Mouse (Mus musculus): Measurements from ENCODE around the gene Ptges2. TPM values are rescaled to one million over a fixed set of nuclear protein-coding genes. Genes with fewer than 3 reads are reported as not detected.

The Ptges2 gene
- total and polyA plus RNA-seq, 3 experiments = 6.8 to 13.8 (median 11.5) TPM

DNA sequence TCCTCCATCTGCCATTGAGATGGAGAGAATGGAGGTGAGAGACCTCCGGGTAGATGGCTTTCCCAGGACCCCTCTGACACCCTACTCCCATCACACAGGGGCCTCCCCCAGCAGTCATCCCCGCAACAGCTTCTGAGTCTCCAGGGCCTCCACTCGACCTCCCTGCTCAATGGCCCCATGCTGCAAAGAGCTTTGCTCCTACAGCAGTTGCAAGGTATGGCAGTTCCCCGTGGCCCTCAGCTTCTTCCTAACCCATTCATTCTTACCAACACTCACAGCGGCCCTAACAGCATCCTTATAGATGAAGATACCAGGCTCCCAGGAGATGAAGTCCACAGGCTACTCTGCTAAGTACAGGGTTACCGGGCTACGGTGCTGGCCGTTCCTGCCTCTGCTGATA, 31.6 kb upstream of the Ptges2 start:
- no peak for TF ChIP-seq GATA1 (IDR thresholded peaks at IDR 0.05; ENCODE audit: borderline replicate concordance, low read length)
- TF ChIP-seq POLR2AphosphoS5 (IDR thresholded peaks at IDR 0.05; ENCODE audit: insufficient replicate concordance, low read depth, low read length) = no peak
- TF ChIP-seq TAL1 (conservative IDR thresholded peaks at IDR 0.05; ENCODE audit: low read depth, low read length) = no peak
- no peak for TF ChIP-seq GATA2 (IDR thresholded peaks at IDR 0.05; ENCODE audit: borderline replicate concordance, low read depth, low read length)
- no peak for TF ChIP-seq CTCF (IDR thresholded peaks at IDR 0.05; ENCODE audit: low read depth, low read length)
- H3K9me3 ChIP-seq (replicated peaks) = no peaks in the 10 kb centered on the region
- ATAC-seq (ENCODE audit: extremely low read depth, insufficient number of reproducible peaks, low FRiP score, poor library complexity, severe bottlenecking) (no peak), DNase-seq (ENCODE audit: low spot score) (no peak)
- H3K4me1 ChIP-seq (ENCODE audit: insufficient read depth, low read depth, low read length) = peaks cover 38% of the 10 kb centered on the region
- H3K36me3 ChIP-seq (replicated peaks) = peaks cover 51% of the 10 kb centered on the region
- H3K27me3 ChIP-seq (ENCODE audit: insufficient read depth, low read length) = peaks cover 14% of the 10 kb centered on the region
- H3K4me3 ChIP-seq (ENCODE audit: low read depth, low read length) = peak overlapping the region; percentile 89; the same call in 1 of the 2 replicates

GRCm38 (mm10) chr2:32367315-32367714, 28.4 kb upstream of the Ptges2 start:
- no peaks in the 10 kb centered on the region for H3K9me3 ChIP-seq (replicated peaks)
- ATAC-seq (ENCODE audit: extremely low read depth, insufficient number of reproducible peaks, low FRiP score, poor library complexity, severe bottlenecking) (no peak), DNase-seq (ENCODE audit: low spot score) (no peak)
- TF ChIP-seq TAL1 (conservative IDR thresholded peaks at IDR 0.05; ENCODE audit: low read depth, low read length) (no peak), GATA2 (IDR thresholded peaks at IDR 0.05; ENCODE audit: borderline replicate concordance, low read depth, low read length) (no peak), POLR2AphosphoS5 (IDR thresholded peaks at IDR 0.05; ENCODE audit: insufficient replicate concordance, low read depth, low read length) (no peak), CTCF (IDR thresholded peaks at IDR 0.05; ENCODE audit: low read depth, low read length) (no peak), GATA1 (IDR thresholded peaks at IDR 0.05; ENCODE audit: borderline replicate concordance, low read length) (no peak)
- peaks cover 83% of the 10 kb centered on the region for H3K36me3 ChIP-seq (replicated peaks)
- no peaks in the 10 kb centered on the region for H3K27me3 ChIP-seq (ENCODE audit: insufficient read depth, low read length)
- H3K4me1 ChIP-seq (ENCODE audit: insufficient read depth, low read depth, low read length) = peaks cover 27% of the 10 kb centered on the region
- no peak overlapping the region for H3K4me3 ChIP-seq (ENCODE audit: low read depth, low read length)

DNA sequence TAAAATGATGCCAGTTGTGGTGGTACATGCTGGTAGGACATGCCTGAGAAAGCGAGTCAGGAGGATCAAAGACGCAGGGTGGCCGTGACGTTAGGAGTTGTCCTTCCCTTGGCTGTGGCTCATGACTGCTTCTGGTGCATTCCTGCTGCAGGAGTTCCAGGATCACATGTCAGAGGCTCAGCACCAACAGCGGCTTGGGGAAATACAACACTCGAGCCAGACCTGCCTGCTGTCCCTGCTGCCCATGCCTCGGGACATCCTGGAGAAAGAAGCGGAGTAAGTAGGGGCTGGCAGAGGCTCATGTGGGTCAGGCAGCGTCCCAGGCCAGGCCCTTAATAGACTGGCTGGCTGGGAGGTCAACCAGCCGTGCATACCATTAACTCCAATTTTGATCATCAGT, 21.5 kb upstream of the Ptges2 start:
- no peak for TF ChIP-seq POLR2AphosphoS5 (IDR thresholded peaks at IDR 0.05; ENCODE audit: insufficient replicate concordance, low read depth, low read length)
- TF ChIP-seq GATA2 (IDR thresholded peaks at IDR 0.05; ENCODE audit: borderline replicate concordance, low read depth, low read length) = no peak
- no peak for TF ChIP-seq TAL1 (conservative IDR thresholded peaks at IDR 0.05; ENCODE audit: low read depth, low read length)
- TF ChIP-seq GATA1 (IDR thresholded peaks at IDR 0.05; ENCODE audit: borderline replicate concordance, low read length) = no peak
- TF ChIP-seq CTCF (IDR thresholded peaks at IDR 0.05; ENCODE audit: low read depth, low read length) = no peak
- DNase-seq (ENCODE audit: low spot score) (no peak), ATAC-seq (ENCODE audit: extremely low read depth, insufficient number of reproducible peaks, low FRiP score, poor library complexity, severe bottlenecking) (no peak)
- no peak overlapping the region for H3K4me3 ChIP-seq (ENCODE audit: low read depth, low read length)
- H3K36me3 ChIP-seq (replicated peaks) = peaks cover 97% of the 10 kb centered on the region
- peaks cover 3% of the 10 kb centered on the region; the same call in 1 of the 2 replicates for H3K4me1 ChIP-seq (ENCODE audit: insufficient read depth, low read depth, low read length)
- no peaks in the 10 kb centered on the region for H3K9me3 ChIP-seq (replicated peaks)
- no peaks in the 10 kb centered on the region for H3K27me3 ChIP-seq (ENCODE audit: insufficient read depth, low read length)

DNA sequence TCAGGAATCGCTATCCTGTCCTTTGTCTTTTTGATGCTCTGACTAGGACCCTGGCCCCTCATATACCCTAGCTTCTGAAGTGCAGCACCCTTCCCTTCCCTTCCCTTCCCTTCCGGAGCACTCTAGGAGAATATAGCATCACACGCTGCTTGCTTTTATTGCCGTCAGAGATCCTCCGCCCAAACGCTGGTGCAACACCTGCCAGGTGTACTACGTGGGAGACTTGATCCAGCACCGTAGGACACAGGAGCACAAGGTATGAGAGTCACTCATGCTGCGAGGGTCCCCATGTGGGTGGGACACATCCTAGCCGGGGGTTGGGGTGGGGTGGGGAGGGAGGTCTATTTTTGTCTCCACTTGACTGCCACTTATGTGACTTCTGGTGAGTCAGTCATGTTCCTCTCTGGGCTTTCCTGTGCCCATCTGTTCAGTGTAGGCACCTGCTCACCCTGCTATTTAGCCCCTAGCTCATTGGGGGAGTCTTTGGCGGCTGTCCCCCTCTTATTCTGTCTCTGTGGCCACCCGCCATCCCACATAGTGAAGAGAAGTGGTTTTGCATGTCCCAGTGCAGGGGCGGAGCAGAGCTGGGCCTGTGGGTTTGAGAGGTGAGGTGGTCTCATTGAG, 20.3 kb upstream of the Ptges2 start:
- no peak for ATAC-seq (ENCODE audit: extremely low read depth, insufficient number of reproducible peaks, low FRiP score, poor library complexity, severe bottlenecking)
- Histone ChIP-seq H3K9me3 (replicated peaks) (no peaks in the 10 kb centered on the region), H3K27me3 (ENCODE audit: insufficient read depth, low read length) (no peaks in the 10 kb centered on the region), H3K4me1 (ENCODE audit: insufficient read depth, low read depth, low read length) (peaks cover 5% of the 10 kb centered on the region), H3K36me3 (replicated peaks) (peaks cover 97% of the 10 kb centered on the region), H3K4me3 (ENCODE audit: low read depth, low read length) (no peak overlapping the region)
- TF ChIP-seq GATA1 (IDR thresholded peaks at IDR 0.05; ENCODE audit: borderline replicate concordance, low read length) (no peak), TAL1 (conservative IDR thresholded peaks at IDR 0.05; ENCODE audit: low read depth, low read length) (no peak), CTCF (IDR thresholded peaks at IDR 0.05; ENCODE audit: low read depth, low read length) (no peak), POLR2AphosphoS5 (IDR thresholded peaks at IDR 0.05; ENCODE audit: insufficient replicate concordance, low read depth, low read length) (no peak), GATA2 (IDR thresholded peaks at IDR 0.05; ENCODE audit: borderline replicate concordance, low read depth, low read length) (no peak)
- DNase-seq (ENCODE audit: low spot score) = no peak

- no peaks in the 10 kb centered on the region for H3K9me3 ChIP-seq (replicated peaks)
- ATAC-seq (ENCODE audit: extremely low read depth, insufficient number of reproducible peaks, low FRiP score, poor library complexity, severe bottlenecking) (no peak), DNase-seq (ENCODE audit: low spot score) (no peak)
- no peak overlapping the region for H3K4me3 ChIP-seq (ENCODE audit: low read depth, low read length)
- H3K36me3 ChIP-seq (replicated peaks) = peaks cover 83% of the 10 kb centered on the region
- H3K27me3 ChIP-seq (ENCODE audit: insufficient read depth, low read length) = peaks cover under 1% of the 10 kb centered on the region; the same call in 1 of the 2 replicates
- TF ChIP-seq GATA2 (IDR thresholded peaks at IDR 0.05; ENCODE audit: borderline replicate concordance, low read depth, low read length) (no peak), GATA1 (IDR thresholded peaks at IDR 0.05; ENCODE audit: borderline replicate concordance, low read length) (no peak), CTCF (IDR thresholded peaks at IDR 0.05; ENCODE audit: low read depth, low read length) (no peak), TAL1 (conservative IDR thresholded peaks at IDR 0.05; ENCODE audit: low read depth, low read length) (no peak), POLR2AphosphoS5 (IDR thresholded peaks at IDR 0.05; ENCODE audit: insufficient replicate concordance, low read depth, low read length) (no peak)
- peaks cover 17% of the 10 kb centered on the region for H3K4me1 ChIP-seq (ENCODE audit: insufficient read depth, low read depth, low read length)
These were observed 18.7 kb upstream of the Ptges2 start for GRCm38 (mm10) chr2:32376963-32377362.

GRCm38 (mm10) chr2:32380001-32380500, 15.6 kb upstream of the Ptges2 start:
- Histone ChIP-seq H3K4me1 (ENCODE audit: insufficient read depth, low read depth, low read length) (peaks cover 32% of the 10 kb centered on the region), H3K27me3 (ENCODE audit: insufficient read depth, low read length) (peaks cover 25% of the 10 kb centered on the region), H3K4me3 (ENCODE audit: low read depth, low read length) (no peak overlapping the region), H3K9me3 (replicated peaks) (no peaks in the 10 kb centered on the region), H3K36me3 (replicated peaks) (peaks cover 55% of the 10 kb centered on the region)
- no peak for ATAC-seq (ENCODE audit: extremely low read depth, insufficient number of reproducible peaks, low FRiP score, poor library complexity, severe bottlenecking)
- TF ChIP-seq POLR2AphosphoS5 (IDR thresholded peaks at IDR 0.05; ENCODE audit: insufficient replicate concordance, low read depth, low read length) (no peak), GATA1 (IDR thresholded peaks at IDR 0.05; ENCODE audit: borderline replicate concordance, low read length) (no peak), TAL1 (conservative IDR thresholded peaks at IDR 0.05; ENCODE audit: low read depth, low read length) (no peak), CTCF (IDR thresholded peaks at IDR 0.05; ENCODE audit: low read depth, low read length) (no peak), GATA2 (IDR thresholded peaks at IDR 0.05; ENCODE audit: borderline replicate concordance, low read depth, low read length) (no peak)
- DNase-seq (ENCODE audit: low spot score) = no peak
